Mouse (Mus musculus) cerebellum, postnatal 10 days (tissue): ENCODE data around the gene Gpr150.

ENCODE experiments used
- DNase-seq, 2 experiments: peaks; one replicate each; pipeline ENCODE4 v3.0.0; 2021; ENCODE audit warnings: mixed read lengths in 2 of 2

The Gpr150 gene

GRCm38 (mm10) chr13:76056896-76057266 is at the start of gene Gpr150:
Gene Gpr150, minus strand, starts transcription at chr13:76056996.
- no peak for DNase-seq

GRCm38 (mm10) chr13:76101989-76102388 is 45.2 kb upstream of the Gpr150 start:
- DNase-seq: no peak

GRCm38 (mm10) chr13:76098493-76099303 is 41.9 kb upstream of the Gpr150 start, which contains the start of the genes Arsk and Ttc37:
Gene Arsk, minus strand, starts transcription at chr13:76098660.
Gene Ttc37, plus strand, starts transcription at chr13:76098734.
- DNase-seq: peak; percentile 92 to 96

- peak in 1 of 2 experiments; percentile 65 for DNase-seq
Measured at GRCm38 (mm10) chr13:76098116-76098492, 41.3 kb upstream of the Gpr150 start.

- no peak for DNase-seq
Measured at GRCm38 (mm10) chr13:76074323-76074722, 17.5 kb upstream of the Gpr150 start.

GRCm38 (mm10) chr13:76064363-76064945 is 7.7 kb upstream of the Gpr150 start:
- DNase-seq: no peak

GRCm38 (mm10) chr13:76063548-76063947 is 6.8 kb upstream of the Gpr150 start:
- no peak for DNase-seq

- no peak for DNase-seq
Measured at GRCm38 (mm10) chr13:76062569-76062968, 5.8 kb upstream of the Gpr150 start.

GRCm38 (mm10) chr13:76062126-76062525 is 5.3 kb upstream of the Gpr150 start:
- DNase-seq: peak; percentile 77 to 80

GRCm38 (mm10) chr13:76059591-76059990 is 2.8 kb upstream of the Gpr150 start:
- no peak for DNase-seq

GRCm38 (mm10) chr13:76057267-76058069 is 672 bp upstream of the Gpr150 start:
- DNase-seq: no peak

GRCm38 (mm10) chr13:76056261-76056724 is 503 bp downstream of the Gpr150 start:
- peak; percentile 87 to 89 for DNase-seq

GRCm38 (mm10) chr13:76055391-76056232 is 1.2 kb downstream of the Gpr150 start:
- peak; percentile 80 for DNase-seq

- DNase-seq: no peak
Measured at GRCm38 (mm10) chr13:76044971-76045370, 11.8 kb downstream of the Gpr150 start.

GRCm38 (mm10) chr13:76042455-76042854 is 14.3 kb downstream of the Gpr150 start:
- DNase-seq: no peak

- DNase-seq: no peak
Measured at GRCm38 (mm10) chr13:76024588-76024987, 32.2 kb downstream of the Gpr150 start.

GRCm38 (mm10) chr13:76021782-76022181 is 35.0 kb downstream of the Gpr150 start:
- peak; percentile 9 to 16 for DNase-seq

GRCm38 (mm10) chr13:76018844-76019400 is 37.9 kb downstream of the Gpr150 start:
- DNase-seq: peak in 1 of 2 experiments; percentile 13

- DNase-seq: peak; percentile 98 to 99
Measured at GRCm38 (mm10) chr13:76017974-76018843, 38.6 kb downstream of the Gpr150 start, which contains the start of gene Rfesd. Gene Rfesd, minus strand, starts transcription at chr13:76018719.

- peak; percentile 3 to 19 for DNase-seq
Measured at GRCm38 (mm10) chr13:76017465-76017864, 39.3 kb downstream of the Gpr150 start.

GRCm38 (mm10) chr13:76014511-76014910 is 42.3 kb downstream of the Gpr150 start:
- no peak for DNase-seq
